Mouse (Mus musculus) cerebellum, adult 11 months (tissue): ENCODE results near the gene Dnajb6.
"Not testable (repeated sequence)": the region's sequence is repeated elsewhere in the genome, so short reads cannot be mapped to it uniquely, and the experiment has no call there.

Source experiments
- DNase-seq: peaks from one replicate; pipeline ENCODE4 v3.0.0; 2022

Dnajb6 gene

GRCm38 (mm10) chr5:29735557-29736061, at the start of gene Dnajb6, which contains the start of gene Gm5129:
Dnajb6 (plus strand) TSS chr5:29735688.
Gm5129 (minus strand) TSS chr5:29735936.
- DNase-seq: peak; percentile 94

- no peak for DNase-seq
Measured at GRCm38 (mm10) chr5:29687671-29688070, 47.8 kb upstream of the Dnajb6 start.

GRCm38 (mm10) chr5:29688352-29688751, 47.1 kb upstream of the Dnajb6 start:
- DNase-seq: no peak

GRCm38 (mm10) chr5:29698493-29698892, 37.0 kb upstream of the Dnajb6 start:
- no peak for DNase-seq

- DNase-seq: no peak
Measured at GRCm38 (mm10) chr5:29699520-29700202, 35.8 kb upstream of the Dnajb6 start.

- DNase-seq: no peak
Measured at GRCm38 (mm10) chr5:29707241-29707640, 28.2 kb upstream of the Dnajb6 start.

- no peak for DNase-seq
Measured at GRCm38 (mm10) chr5:29708258-29708657, 27.2 kb upstream of the Dnajb6 start.

- DNase-seq: no peak
Measured at GRCm38 (mm10) chr5:29711631-29712030, 23.9 kb upstream of the Dnajb6 start.

- DNase-seq: no peak
Measured at GRCm38 (mm10) chr5:29712906-29713305, 22.6 kb upstream of the Dnajb6 start.

GRCm38 (mm10) chr5:29721159-29721558, 14.3 kb upstream of the Dnajb6 start:
- DNase-seq: no peak

- no peak for DNase-seq
Measured at GRCm38 (mm10) chr5:29725369-29725768, 10.1 kb upstream of the Dnajb6 start.

GRCm38 (mm10) chr5:29726070-29726469, 9.4 kb upstream of the Dnajb6 start:
- not testable (repeated sequence) for DNase-seq

GRCm38 (mm10) chr5:29734831-29735510, 517 bp upstream of the Dnajb6 start:
- DNase-seq: no peak

- DNase-seq: no peak
Measured at GRCm38 (mm10) chr5:29736073-29736900, 799 bp downstream of the Dnajb6 start.

GRCm38 (mm10) chr5:29736942-29737341, 1.5 kb downstream of the Dnajb6 start:
- DNase-seq: no peak

- DNase-seq: no peak
Measured at GRCm38 (mm10) chr5:29737471-29737870, 2.0 kb downstream of the Dnajb6 start.

- no peak for DNase-seq
Measured at GRCm38 (mm10) chr5:29738076-29738475, 2.6 kb downstream of the Dnajb6 start.

- no peak for DNase-seq
Measured at GRCm38 (mm10) chr5:29740651-29741050, 5.2 kb downstream of the Dnajb6 start.

GRCm38 (mm10) chr5:29741093-29741492, 5.6 kb downstream of the Dnajb6 start:
- no peak for DNase-seq

- DNase-seq: no peak
Measured at GRCm38 (mm10) chr5:29747661-29748060, 12.2 kb downstream of the Dnajb6 start.

GRCm38 (mm10) chr5:29751306-29751705, 15.8 kb downstream of the Dnajb6 start:
- no peak for DNase-seq

- DNase-seq: no peak
Measured at GRCm38 (mm10) chr5:29752894-29753293, 17.4 kb downstream of the Dnajb6 start.

GRCm38 (mm10) chr5:29759318-29759717, 23.8 kb downstream of the Dnajb6 start:
- DNase-seq: no peak
